Mouse (Mus musculus): ENCODE measurements around the gene Fam198b.
"Not testable (repeated sequence)": the region's sequence is repeated elsewhere in the genome, so short reads cannot be mapped to it uniquely, and the experiment has no call there.

The Fam198b gene

GRCm38 (mm10) chr3:79928409-79928808 lies 44.1 kb downstream of the Fam198b start:
- DNase-seq = no peak

- DNase-seq = no peak
These were observed 45.9 kb downstream of the Fam198b start for GRCm38 (mm10) chr3:79930141-79930744.

- DNase-seq = no peak
These were observed 51.9 kb downstream of the Fam198b start for GRCm38 (mm10) chr3:79936213-79936612.

GRCm38 (mm10) chr3:79936730-79937447 lies 52.6 kb downstream of the Fam198b start:
- DNase-seq = no peak

- no peak for DNase-seq
These were observed 63.4 kb downstream of the Fam198b start for GRCm38 (mm10) chr3:79947736-79948135.

- DNase-seq = no peak
These were observed 63.8 kb downstream of the Fam198b start for GRCm38 (mm10) chr3:79948151-79948550.

GRCm38 (mm10) chr3:79953164-79953759 lies 68.9 kb downstream of the Fam198b start:
- DNase-seq = no peak

- DNase-seq = no peak
These were observed 70.9 kb downstream of the Fam198b start for GRCm38 (mm10) chr3:79955262-79955661.

- DNase-seq = no peak
These were observed 72.5 kb downstream of the Fam198b start for GRCm38 (mm10) chr3:79956792-79957191.

- DNase-seq = no peak
These were observed 73.4 kb downstream of the Fam198b start for GRCm38 (mm10) chr3:79957752-79958151.

GRCm38 (mm10) chr3:79966709-79967108 lies 82.4 kb downstream of the Fam198b start:
- no peak for DNase-seq

GRCm38 (mm10) chr3:79967346-79967745 lies 83.0 kb downstream of the Fam198b start:
- no peak for DNase-seq

GRCm38 (mm10) chr3:79968426-79968825 lies 84.1 kb downstream of the Fam198b start:
- DNase-seq = no peak

GRCm38 (mm10) chr3:79969536-79969935 lies 85.2 kb downstream of the Fam198b start:
- not testable (repeated sequence) for DNase-seq

GRCm38 (mm10) chr3:79970070-79970469 lies 85.7 kb downstream of the Fam198b start:
- DNase-seq = no peak

- DNase-seq = no peak
These were observed 86.2 kb downstream of the Fam198b start for GRCm38 (mm10) chr3:79970498-79970897.

- DNase-seq = no peak
These were observed 87.2 kb downstream of the Fam198b start for GRCm38 (mm10) chr3:79971542-79971941.

GRCm38 (mm10) chr3:79976786-79977185 lies 92.5 kb downstream of the Fam198b start:
- DNase-seq = no peak

- DNase-seq = no peak
These were observed 93.5 kb downstream of the Fam198b start for GRCm38 (mm10) chr3:79977656-79978450.

GRCm38 (mm10) chr3:79980714-79981113 lies 96.4 kb downstream of the Fam198b start:
- no peak for DNase-seq

GRCm38 (mm10) chr3:79983961-79984419 lies 99.7 kb downstream of the Fam198b start:
- DNase-seq = no peak

- no peak for DNase-seq
These were observed 100.2 kb downstream of the Fam198b start for GRCm38 (mm10) chr3:79984542-79984941.

- DNase-seq = no peak
These were observed 104.9 kb downstream of the Fam198b start for GRCm38 (mm10) chr3:79989250-79989649.

Data from cerebellum, adult 9-11 months (tissue).